Mouse (Mus musculus) myocyte (in vitro differentiated cells): Measurements from ENCODE around the gene Grm8. TPM values are rescaled to one million over a fixed set of nuclear protein-coding genes. Genes with fewer than 3 reads are reported as not detected.

ENCODE experiments used
- H3K27me3 ChIP-seq: one replicate; pipeline ENCODE4 v1.6.1; 2011; ENCODE audit not compliant: control insufficient read depth, insufficient read depth, insufficient read length
- H3K36me3 ChIP-seq: one replicate; pipeline ENCODE4 v1.6.1; 2011; ENCODE audit not compliant: control insufficient read depth, insufficient read depth
- H3K4me2 ChIP-seq: one replicate; pipeline ENCODE4 v1.6.1; 2011; ENCODE audit warnings: low read depth, control low read depth
- H3K4me3 ChIP-seq: one replicate; pipeline ENCODE4 v1.5.1; 2011; ENCODE audit warnings: mild to moderate bottlenecking, control low read depth, moderate library complexity
- H3K79me2 ChIP-seq: one replicate; pipeline ENCODE4 v1.6.1; 2011; ENCODE audit not compliant: control insufficient read depth, insufficient read depth
- H3ac ChIP-seq: one replicate; pipeline ENCODE4 v1.6.1; 2011; ENCODE audit not compliant: control insufficient read depth, insufficient read length
- CEBPB ChIP-seq: IDR thresholded peaks from 2 replicates; pipeline ENCODE4 v1.6.1; 2011; ENCODE audit warnings: mild to moderate bottlenecking, moderate library complexity; ENCODE audit not compliant: poor library complexity, insufficient read depth, severe bottlenecking
- E2F4 ChIP-seq: IDR thresholded peaks from one replicate; pipeline ENCODE4 v1.6.1; 2011; ENCODE audit warnings: mild to moderate bottlenecking, control low read depth, moderate library complexity; ENCODE audit not compliant: insufficient read depth
- MAX ChIP-seq: IDR thresholded peaks from one replicate; pipeline ENCODE4 v1.6.1; 2011; ENCODE audit warnings: low read depth, mild to moderate bottlenecking, control low read depth
- MYOD1 ChIP-seq, 3 experiments: IDR thresholded peaks; one replicate each; pipeline ENCODE4 v1.6.1; 2011; ENCODE audit warnings: control low read depth in 2 of 3, low read depth in 2 of 3, mild to moderate bottlenecking in 2 of 3, moderate library complexity in 1 of 3; ENCODE audit not compliant: insufficient read length in 2 of 3, control insufficient read depth in 1 of 3
- MYOG ChIP-seq, 3 experiments: IDR thresholded peaks; one replicate each; pipeline ENCODE4 v1.6.1; 2011; ENCODE audit warnings: control low read depth in 2 of 3, low read depth in 2 of 3, mild to moderate bottlenecking in 2 of 3; ENCODE audit not compliant: insufficient read length in 2 of 3, control insufficient read depth in 1 of 3, insufficient read depth in 1 of 3
- POLR2A ChIP-seq: IDR thresholded peaks from one replicate; pipeline ENCODE4 v1.6.1; 2011; ENCODE audit warnings: low read depth, mild to moderate bottlenecking, control low read depth, moderate library complexity; ENCODE audit not compliant: insufficient read length
- POLR2AphosphoS2 ChIP-seq: IDR thresholded peaks from one replicate; pipeline ENCODE4 v1.6.1; 2011; ENCODE audit warnings: low read depth, control low read depth; ENCODE audit not compliant: insufficient read length
- REST ChIP-seq: IDR thresholded peaks from one replicate; pipeline ENCODE4 v1.6.1; 2011; ENCODE audit warnings: mild to moderate bottlenecking, control low read depth, moderate library complexity; ENCODE audit not compliant: insufficient read depth, insufficient read length
- SRF ChIP-seq: IDR thresholded peaks from one replicate; pipeline ENCODE4 v1.6.1; 2011; ENCODE audit warnings: low read depth; ENCODE audit not compliant: control insufficient read depth, insufficient read length
- TCF12 ChIP-seq: IDR thresholded peaks from one replicate; pipeline ENCODE4 v1.6.1; 2011; ENCODE audit warnings: mild to moderate bottlenecking, control low read depth; ENCODE audit not compliant: poor library complexity, insufficient read depth, severe bottlenecking
- TCF3 ChIP-seq: IDR thresholded peaks from one replicate; pipeline ENCODE4 v1.6.1; 2011; ENCODE audit warnings: low read depth, control low read depth; ENCODE audit not compliant: insufficient read length
- USF1 ChIP-seq: IDR thresholded peaks from one replicate; pipeline ENCODE4 v1.6.1; 2011; ENCODE audit warnings: low read depth, mild to moderate bottlenecking, control low read depth, moderate library complexity
- polyA plus RNA-seq: library from polyadenylated mRNA; unstranded; fragments of >200 nt; fragmentation: generic; extraction: Trizol; gene quantifications from one replicate; pipeline ENCODE4 v1.2.1, GENCODE M21; 2012; ENCODE audit warnings: missing spikeins

Grm8 gene
- polyA plus RNA-seq, 1 experiment: not detected

- TF ChIP-seq E2F4 (no peak), USF1 (no peak), MYOG (IDR thresholded peaks at IDR 0.05; ENCODE audit: control insufficient read depth in 1 of 3, insufficient read depth in 1 of 3, insufficient read length in 2 of 3, low read depth in 2 of 3) (no peak), POLR2A (no peak), POLR2AphosphoS2 (no peak), MYOD1 (IDR thresholded peaks at IDR 0.05; ENCODE audit: control insufficient read depth in 1 of 3, insufficient read length in 2 of 3, low read depth in 2 of 3) (no peak), TCF12 (no peak), REST (no peak), TCF3 (no peak), MAX (no peak), SRF (no peak), CEBPB (no peak)
- no peaks in the 10 kb centered on the region for H3K79me2 ChIP-seq
- no peaks in the 10 kb centered on the region for H3K36me3 ChIP-seq
- H3K27me3 ChIP-seq: no peaks in the 10 kb centered on the region
- H3K4me3 ChIP-seq: no peak overlapping the region
- no peak overlapping the region for H3K4me2 ChIP-seq
- no peak overlapping the region for H3ac ChIP-seq
Observed at GRCm38 (mm10) chr6:27789566-27789965, 345.4 kb downstream of the Grm8 start.

GRCm38 (mm10) chr6:27789151-27789550 is 345.8 kb downstream of the Grm8 start:
- no peaks in the 10 kb centered on the region for H3K36me3 ChIP-seq
- no peaks in the 10 kb centered on the region for H3K27me3 ChIP-seq
- H3ac ChIP-seq: no peak overlapping the region
- H3K79me2 ChIP-seq: no peaks in the 10 kb centered on the region
- H3K4me2 ChIP-seq: no peak overlapping the region
- TF ChIP-seq CEBPB (no peak), TCF12 (no peak), TCF3 (no peak), E2F4 (no peak), MAX (no peak), MYOD1 (IDR thresholded peaks at IDR 0.05; ENCODE audit: control insufficient read depth in 1 of 3, insufficient read length in 2 of 3, low read depth in 2 of 3) (no peak), POLR2AphosphoS2 (no peak), MYOG (IDR thresholded peaks at IDR 0.05; ENCODE audit: control insufficient read depth in 1 of 3, insufficient read depth in 1 of 3, insufficient read length in 2 of 3, low read depth in 2 of 3) (no peak), SRF (no peak), REST (no peak), USF1 (no peak), POLR2A (no peak)
- no peak overlapping the region for H3K4me3 ChIP-seq

- no peak overlapping the region for H3ac ChIP-seq
- no peaks in the 10 kb centered on the region for H3K27me3 ChIP-seq
- H3K4me3 ChIP-seq: no peak overlapping the region
- no peaks in the 10 kb centered on the region for H3K36me3 ChIP-seq
- H3K4me2 ChIP-seq: no peak overlapping the region
- TF ChIP-seq E2F4 (no peak), REST (no peak), TCF3 (no peak), CEBPB (no peak), POLR2A (no peak), MAX (no peak), MYOG (IDR thresholded peaks at IDR 0.05; ENCODE audit: control insufficient read depth in 1 of 3, insufficient read depth in 1 of 3, insufficient read length in 2 of 3, low read depth in 2 of 3) (no peak)
- H3K79me2 ChIP-seq: no peaks in the 10 kb centered on the region
Observed at GRCm38 (mm10) chr6:27782251-27782650, 352.7 kb downstream of the Grm8 start.

GRCm38 (mm10) chr6:27781371-27781770 is 353.6 kb downstream of the Grm8 start:
- H3K27me3 ChIP-seq: no peaks in the 10 kb centered on the region
- no peak for TF ChIP-seq E2F4
- TF ChIP-seq MYOD1 (IDR thresholded peaks at IDR 0.05; ENCODE audit: control insufficient read depth in 1 of 3, insufficient read length in 2 of 3, low read depth in 2 of 3): no peak
- no peak for TF ChIP-seq MYOG (IDR thresholded peaks at IDR 0.05; ENCODE audit: control insufficient read depth in 1 of 3, insufficient read depth in 1 of 3, insufficient read length in 2 of 3, low read depth in 2 of 3)
- no peak for TF ChIP-seq TCF3
- TF ChIP-seq USF1: no peak
- TF ChIP-seq MAX: no peak
- TF ChIP-seq REST: no peak
- no peak for TF ChIP-seq POLR2A
- no peak for TF ChIP-seq TCF12
- no peaks in the 10 kb centered on the region for H3K36me3 ChIP-seq
- H3K4me3 ChIP-seq: no peak overlapping the region
- H3K4me2 ChIP-seq: no peak overlapping the region
- no peaks in the 10 kb centered on the region for H3K79me2 ChIP-seq
- H3ac ChIP-seq: no peak overlapping the region

- H3K27me3 ChIP-seq: no peaks in the 10 kb centered on the region
- no peaks in the 10 kb centered on the region for H3K79me2 ChIP-seq
- no peak overlapping the region for H3K4me2 ChIP-seq
- TF ChIP-seq TCF12 (no peak), POLR2A (no peak), E2F4 (no peak), REST (no peak), MYOG (IDR thresholded peaks at IDR 0.05; ENCODE audit: control insufficient read depth in 1 of 3, insufficient read depth in 1 of 3, insufficient read length in 2 of 3, low read depth in 2 of 3) (no peak), SRF (no peak), MYOD1 (IDR thresholded peaks at IDR 0.05; ENCODE audit: control insufficient read depth in 1 of 3, insufficient read length in 2 of 3, low read depth in 2 of 3) (no peak), MAX (no peak), TCF3 (no peak), USF1 (no peak), CEBPB (no peak), POLR2AphosphoS2 (no peak)
- H3K36me3 ChIP-seq: no peaks in the 10 kb centered on the region
- no peak overlapping the region for H3K4me3 ChIP-seq
- no peak overlapping the region for H3ac ChIP-seq
Observed at GRCm38 (mm10) chr6:27775646-27776271, 359.2 kb downstream of the Grm8 start.
